Mouse (Mus musculus): ENCODE data around the gene Nln. TPM values are rescaled to one million over a fixed set of nuclear protein-coding genes. Genes with fewer than 3 reads are reported as not detected.

The Nln gene
- total and polyA plus RNA-seq, 3 experiments: 38.5 to 76.5 (median 51.2) TPM

- Histone ChIP-seq H3K27me3 (replicated peaks) (no peaks in the 10 kb centered on the region), H3K36me3 (replicated peaks in 1 of 2; ENCODE audit: control insufficient read depth in 1 of 2, insufficient read depth in 1 of 2, low read length in 1 of 2) (peaks cover 21 to 61% of the 10 kb centered on the region in 2 experiments), H3K4me2 (ENCODE audit: insufficient read depth, low read depth, poor library complexity, severe bottlenecking) (no peak overlapping the region), H3K27ac (ENCODE audit: insufficient read depth, low read depth) (no peak overlapping the region), H3K79me2 (replicated peaks; ENCODE audit: control insufficient read depth, extremely low read depth, insufficient read depth, poor library complexity, severe bottlenecking) (no peaks in the 10 kb centered on the region), H3K4me1 (ENCODE audit: control insufficient read depth in 1 of 2, insufficient read depth in 2 of 2) (peaks cover 10 to 67% of the 10 kb centered on the region in 2 experiments), H3K4me3 (replicated peaks in 1 of 3; ENCODE audit: low read depth in 2 of 3, low read length in 2 of 3, poor library complexity in 1 of 3) (no peak overlapping the region), H3K9ac (ENCODE audit: insufficient read depth, low read depth) (no peak overlapping the region), H3K9me3 (replicated peaks; ENCODE audit: low read length) (no peaks in the 10 kb centered on the region)
- dilution Hi-C loops (cut with MboI; ENCODE audit: extremely low pct_ligation_motif_present, extremely low pct_unique_long_range_greater_than_20kb, low sequenced_read_pairs) (no loop called here), in situ Hi-C loops (cut with MboI; ENCODE audit: low pct_ligation_motif_present, low pct_unique_long_range_greater_than_20kb, low sequenced_read_pairs) (loop anchor here (10.0 kb wide), 2 partner anchors 90 to 210 kb away; no protein-coding TSS in a partner anchor)
- no peak for TF ChIP-seq ZC3H11A (IDR thresholded peaks at IDR 0.05; ENCODE audit: low read depth, low read length)
- no peak for TF ChIP-seq USF2 (conservative IDR thresholded peaks at IDR 0.05; ENCODE audit: low read depth, low read length)
- TF ChIP-seq NELFE (IDR thresholded peaks at IDR 0.05; ENCODE audit: low read depth, low read length): no peak
- peak; percentile 18 for TF ChIP-seq RAD21 (IDR thresholded peaks at IDR 0.05; ENCODE audit: low read depth, low read length)
- TF ChIP-seq CTCF (conservative IDR thresholded peaks at IDR 0.05 in 1 of 2, IDR thresholded peaks at IDR 0.05 in 1 of 2; ENCODE audit: low read depth in 2 of 2, low read length in 2 of 2): 0 out of 4 replicates have a peak, but pooled peaks of 1 of the 2 experiments have one; percentile 19
- no peak for TF ChIP-seq RCOR1 (conservative IDR thresholded peaks at IDR 0.05; ENCODE audit: low read depth, low read length)
- no peak for TF ChIP-seq SMC3 (IDR thresholded peaks at IDR 0.05; ENCODE audit: low read depth, low read length)
- DNase-seq (ENCODE audit: extremely low read depth): no peak
These were observed 64.3 kb downstream of the Nln start for GRCm38 (mm10) chr13:104045108-104045507.

DNA sequence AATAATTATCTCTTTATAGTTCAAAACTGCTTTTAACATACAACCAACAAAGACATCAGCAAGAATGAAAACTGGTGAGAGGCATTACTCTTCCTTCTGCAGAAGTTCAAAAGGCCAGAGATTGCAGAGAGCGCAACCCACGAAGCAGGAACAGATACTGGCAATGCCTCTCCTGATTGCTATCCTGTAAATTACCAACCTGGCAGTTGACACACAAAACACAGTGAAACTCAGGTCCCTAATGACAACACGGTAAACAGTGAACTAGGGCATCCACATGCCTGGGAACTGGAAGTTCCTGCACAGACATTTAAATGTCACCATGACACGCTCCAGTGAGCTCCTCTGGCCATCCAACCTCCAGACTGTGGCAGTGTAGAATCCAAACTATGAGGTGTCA is 65.1 kb downstream of the Nln start:
- in situ Hi-C loops (cut with MboI; ENCODE audit: low pct_ligation_motif_present, low pct_unique_long_range_greater_than_20kb, low sequenced_read_pairs): loop anchor here (10.0 kb wide), 2 partner anchors 90 to 210 kb away; no protein-coding TSS in a partner anchor
- Histone ChIP-seq H3K36me3 (replicated peaks in 1 of 2; ENCODE audit: control insufficient read depth in 1 of 2, insufficient read depth in 1 of 2, low read length in 1 of 2) (peaks cover 18 to 60% of the 10 kb centered on the region in 2 experiments), H3K27ac (ENCODE audit: insufficient read depth, low read depth) (no peak overlapping the region), H3K9ac (ENCODE audit: insufficient read depth, low read depth) (no peak overlapping the region), H3K27me3 (replicated peaks) (no peaks in the 10 kb centered on the region), H3K79me2 (replicated peaks; ENCODE audit: control insufficient read depth, extremely low read depth, insufficient read depth, poor library complexity, severe bottlenecking) (no peaks in the 10 kb centered on the region), H3K4me2 (ENCODE audit: insufficient read depth, low read depth, poor library complexity, severe bottlenecking) (no peak overlapping the region), H3K4me3 (replicated peaks in 1 of 3; ENCODE audit: low read depth in 2 of 3, low read length in 2 of 3, poor library complexity in 1 of 3) (no peak overlapping the region), H3K4me1 (ENCODE audit: control insufficient read depth in 1 of 2, insufficient read depth in 2 of 2) (peaks cover 10 to 74% of the 10 kb centered on the region in 2 experiments), H3K9me3 (replicated peaks; ENCODE audit: low read length) (no peaks in the 10 kb centered on the region)
- DNase-seq (ENCODE audit: extremely low read depth): no peak
- dilution Hi-C loops (cut with MboI; ENCODE audit: extremely low pct_ligation_motif_present, extremely low pct_unique_long_range_greater_than_20kb, low sequenced_read_pairs): no loop called here
- TF ChIP-seq RCOR1 (conservative IDR thresholded peaks at IDR 0.05; ENCODE audit: low read depth, low read length) (no peak), ZKSCAN1 (IDR thresholded peaks at IDR 0.05; ENCODE audit: borderline replicate concordance, low read depth, low read length) (no peak), SMC3 (IDR thresholded peaks at IDR 0.05; ENCODE audit: low read depth, low read length) (no peak), NELFE (IDR thresholded peaks at IDR 0.05; ENCODE audit: low read depth, low read length) (no peak), JUN (IDR thresholded peaks at IDR 0.05; ENCODE audit: insufficient read depth, low read depth, low read length) (no peak), SIN3A (IDR thresholded peaks at IDR 0.05; ENCODE audit: low read length) (no peak), ZC3H11A (IDR thresholded peaks at IDR 0.05; ENCODE audit: low read depth, low read length) (no peak), RAD21 (IDR thresholded peaks at IDR 0.05; ENCODE audit: low read depth, low read length) (no peak), MAZ (IDR thresholded peaks at IDR 0.05; ENCODE audit: low read depth, low read length) (no peak), USF1 (IDR thresholded peaks at IDR 0.05; ENCODE audit: low read depth, low read length) (no peak), BHLHE40 (IDR thresholded peaks at IDR 0.05; ENCODE audit: low read depth, low read length) (no peak), MYC (IDR thresholded peaks at IDR 0.05; ENCODE audit: low read depth, low read length) (no peak), E2F4 (IDR thresholded peaks at IDR 0.05; ENCODE audit: insufficient replicate concordance, low read depth, low read length) (no peak), CTCF (conservative IDR thresholded peaks at IDR 0.05 in 1 of 2, IDR thresholded peaks at IDR 0.05 in 1 of 2; ENCODE audit: low read depth in 2 of 2, low read length in 2 of 2) (no peak), ZNF384 (IDR thresholded peaks at IDR 0.05; ENCODE audit: low read depth, low read length) (no peak), MAFK (IDR thresholded peaks at IDR 0.05; ENCODE audit: insufficient replicate concordance, low read length) (no peak)

All from CH12.LX (cell line).